Mouse (Mus musculus) gastrocnemius, postnatal 14 days (tissue): ENCODE measurements around the gene Eml2. TPM values are rescaled to one million over a fixed set of nuclear protein-coding genes. Genes with fewer than 3 reads are reported as not detected.

Source experiments
- DNase-seq: peaks from one replicate; pipeline ENCODE4 v3.0.0; 2021; ENCODE audit warnings: mixed read lengths
- intact Hi-C: fragments of 180-260 bp; cut with DNase I; formaldehyde crosslinking; loops from one replicate; pipeline ENCODE4 v1.15.1; 2025; ENCODE audit warnings: low total_unique reads
- total RNA-seq, 2 experiments: library from RNA; stranded (reverse); gene quantifications; 2 replicates each; pipeline ENCODE4 v1.2.3; 2021

Eml2 gene
- total RNA-seq, 2 experiments from 2014 or later = 12.1 to 14.2 TPM

DNA sequence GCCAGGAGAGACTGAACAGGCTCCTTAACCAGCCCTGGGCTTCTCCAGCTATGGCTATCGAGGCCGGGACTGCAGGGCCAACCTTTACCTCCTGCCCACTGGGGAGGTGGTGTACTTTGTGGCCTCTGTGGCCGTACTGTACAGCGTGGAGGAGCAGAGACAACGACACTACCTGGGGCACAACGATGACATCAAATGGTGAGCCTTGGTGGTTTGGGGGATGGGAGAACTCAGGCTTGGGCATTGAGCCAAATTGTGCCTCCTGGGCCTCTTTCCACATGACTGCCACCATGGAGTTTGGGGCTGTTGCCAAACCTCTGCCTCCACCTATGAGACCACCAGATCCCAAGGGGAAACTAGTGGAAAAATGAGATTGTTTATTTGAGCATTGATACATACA, 8.5 kb downstream of the Eml2 start:
- DNase-seq = no peak
- intact Hi-C loops = no loop called here

DNA sequence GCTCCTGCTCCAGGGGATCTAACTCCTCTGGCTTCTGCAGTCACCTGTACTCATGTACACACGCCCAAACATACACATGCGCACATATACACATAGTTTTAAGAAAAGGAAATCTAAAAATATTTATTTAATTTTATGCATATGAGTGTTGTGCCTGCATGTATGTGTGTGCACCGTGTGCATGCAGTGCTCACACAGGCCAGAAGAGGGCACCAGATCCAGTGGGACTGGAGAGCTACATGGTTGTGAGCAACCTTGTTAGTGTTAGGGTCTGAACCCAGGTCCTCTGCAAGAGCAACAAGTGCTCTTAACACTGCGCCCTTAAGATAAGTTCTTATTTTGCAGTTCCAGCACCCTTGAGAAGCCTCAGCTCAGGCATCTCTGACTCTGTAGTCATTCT, 18.5 kb downstream of the Eml2 start:
- intact Hi-C loops = no loop called here
- no peak for DNase-seq

DNA sequence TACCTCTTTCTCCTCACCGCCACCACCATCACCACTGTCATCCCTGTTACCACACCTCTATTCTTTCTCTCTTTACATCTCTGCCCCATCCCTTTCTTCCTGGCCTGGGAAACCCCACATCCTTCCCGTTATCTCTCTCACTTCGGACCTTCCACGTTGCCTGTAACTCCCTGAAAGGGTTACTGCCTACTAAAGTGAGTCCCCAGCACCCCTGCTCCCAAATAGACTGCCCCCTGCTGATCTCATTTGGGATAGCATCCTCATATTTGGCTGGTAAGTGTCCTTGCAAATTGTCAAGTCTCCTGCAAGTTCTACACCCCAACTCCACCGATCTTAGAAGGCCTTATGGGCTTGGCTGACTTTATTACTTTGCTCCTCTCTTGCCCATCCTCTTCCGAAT, 20.5 kb downstream of the Eml2 start:
- DNase-seq = no peak
- intact Hi-C loops = no loop called here

DNA sequence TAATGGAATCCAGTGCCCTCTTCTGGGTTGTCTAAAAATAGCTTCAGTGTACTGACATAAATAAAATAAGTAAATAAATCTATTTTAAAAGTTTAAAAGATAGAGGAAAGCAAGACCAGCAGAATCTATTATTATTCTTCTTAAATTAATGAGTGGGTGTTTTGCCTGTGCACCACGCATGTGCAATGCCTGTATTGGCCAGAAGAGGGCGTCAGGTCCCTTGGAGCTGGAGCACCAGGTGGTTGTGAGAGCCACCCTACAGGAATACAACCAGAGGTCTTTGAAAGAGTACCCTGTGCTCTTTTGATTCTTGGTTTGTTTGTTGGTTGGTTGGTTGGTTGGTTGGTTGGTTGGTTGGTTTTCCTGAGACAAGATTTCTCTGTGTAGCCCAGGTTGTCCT, 21.8 kb downstream of the Eml2 start:
- no peak for DNase-seq
- intact Hi-C loops = no loop called here

DNA sequence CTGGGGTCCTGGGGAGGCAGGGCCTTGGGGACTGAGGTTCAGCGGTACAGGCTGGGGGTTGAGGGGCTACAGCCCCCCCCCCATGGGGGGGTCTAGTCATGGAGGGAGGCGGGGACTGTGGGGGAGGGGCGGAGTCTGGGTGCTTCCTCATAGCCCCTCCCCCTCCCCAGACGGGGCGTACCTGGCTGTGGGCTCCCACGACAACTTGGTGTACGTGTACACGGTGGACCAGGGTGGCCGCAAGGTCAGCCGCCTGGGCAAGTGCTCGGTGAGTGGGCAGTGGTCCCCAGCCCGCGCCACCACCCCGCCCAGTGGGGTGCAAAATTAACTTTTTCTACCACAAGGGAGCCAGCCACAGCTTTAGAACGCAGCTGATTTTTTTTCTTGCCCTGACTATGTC, 25.4 kb downstream of the Eml2 start:
- intact Hi-C loops = no loop called here
- no peak for DNase-seq

DNA sequence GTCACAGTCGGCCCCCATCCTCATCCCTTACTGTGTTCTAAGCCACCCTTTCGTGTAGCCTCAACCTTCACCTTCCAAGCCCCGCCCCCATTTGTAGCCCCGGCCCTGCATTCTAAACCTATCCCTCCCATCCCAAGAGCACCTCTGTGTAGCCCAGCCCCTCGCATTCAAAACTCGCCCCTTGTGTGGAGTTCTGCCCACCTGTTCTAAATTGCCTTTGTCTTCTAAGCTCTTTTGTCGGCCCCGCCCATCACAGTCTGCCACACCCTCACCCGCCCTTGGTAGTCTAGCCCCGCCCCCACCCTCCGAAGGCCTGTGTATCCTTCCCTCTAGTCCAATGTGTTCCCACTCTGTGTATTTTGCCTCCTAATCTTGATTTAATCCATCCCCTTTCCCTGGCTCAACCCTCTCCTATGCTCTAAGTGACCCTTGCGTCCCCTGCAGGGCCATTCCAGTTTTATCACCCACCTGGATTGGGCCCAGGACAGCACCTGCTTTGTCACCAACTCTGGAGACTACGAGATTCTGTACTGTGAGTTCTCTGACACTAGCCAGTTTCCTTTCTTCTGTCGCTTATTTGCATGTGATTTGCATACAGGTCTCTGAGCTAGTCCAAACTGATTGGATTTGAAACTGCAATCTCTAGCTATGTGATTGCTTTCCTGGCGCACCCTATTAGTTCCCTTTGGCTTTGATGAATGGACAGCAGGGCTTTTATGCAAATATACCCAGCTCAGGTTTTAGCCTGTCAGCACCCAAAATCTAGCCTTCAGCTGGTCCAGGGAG, 26.0 kb downstream of the Eml2 start:
- intact Hi-C loops = no loop called here
- no peak for DNase-seq

DNA sequence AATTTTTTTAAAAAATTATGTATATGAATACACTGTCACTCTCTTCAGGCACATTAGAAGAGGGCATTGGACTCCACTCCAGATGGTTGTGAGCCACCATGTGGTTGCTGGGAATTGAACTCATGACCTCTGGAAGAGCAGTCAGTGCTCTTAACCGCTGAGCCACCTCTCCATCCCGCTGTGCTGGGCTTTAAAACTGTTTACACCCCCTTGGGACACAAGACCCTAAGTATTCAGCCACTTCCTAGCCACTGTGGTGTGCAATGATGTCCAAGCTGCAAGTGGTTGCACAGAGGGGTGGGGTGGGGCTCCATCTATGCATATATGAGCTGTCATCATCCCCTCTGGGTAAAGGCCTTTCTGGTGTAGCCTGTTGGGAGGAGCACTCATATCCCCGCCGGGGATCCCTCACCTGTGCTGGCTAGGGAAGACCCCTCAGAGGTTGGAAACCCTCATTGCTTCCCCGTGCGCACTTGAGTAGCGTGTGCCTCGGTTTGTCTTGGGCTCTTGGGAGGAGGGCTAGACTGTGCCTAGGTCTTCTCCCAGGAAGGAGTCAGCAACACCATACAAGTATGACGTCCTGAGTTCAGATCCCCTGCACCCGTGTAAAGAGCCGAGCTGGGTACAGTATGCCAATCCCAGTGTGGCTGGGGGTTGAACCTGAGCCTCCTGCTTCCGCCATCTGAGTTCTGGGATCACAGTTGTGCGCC, 32.1 kb downstream of the Eml2 start:
- intact Hi-C loops = no loop called here
- no peak for DNase-seq

DNA sequence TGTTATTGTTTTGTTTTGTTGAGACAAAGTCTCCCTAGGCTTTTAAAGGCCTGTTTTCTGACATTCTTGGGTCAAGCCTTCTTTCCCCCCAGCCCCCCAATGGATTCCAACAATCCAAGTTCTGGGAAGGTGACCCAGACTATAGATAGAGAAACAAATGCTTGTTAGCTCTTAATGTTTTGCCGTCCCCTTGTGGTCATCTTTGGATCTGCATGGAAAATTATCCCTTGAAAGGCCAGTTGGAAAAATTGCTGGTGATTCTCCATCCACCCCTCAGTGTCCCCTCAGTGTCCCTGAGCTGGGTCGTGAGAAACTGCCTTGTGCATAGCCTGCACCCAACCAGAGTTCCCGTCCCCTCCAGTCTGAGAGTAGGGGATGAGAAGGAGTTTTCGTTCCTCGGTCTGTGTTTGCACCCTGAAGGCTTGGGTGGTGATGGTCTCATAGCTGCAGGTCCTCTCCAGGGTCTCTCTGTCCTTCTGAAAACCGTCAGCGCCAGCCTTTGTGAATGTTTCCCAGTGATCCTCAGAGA, 32.8 kb downstream of the Eml2 start:
- intact Hi-C loops = no loop called here
- no peak for DNase-seq

DNA sequence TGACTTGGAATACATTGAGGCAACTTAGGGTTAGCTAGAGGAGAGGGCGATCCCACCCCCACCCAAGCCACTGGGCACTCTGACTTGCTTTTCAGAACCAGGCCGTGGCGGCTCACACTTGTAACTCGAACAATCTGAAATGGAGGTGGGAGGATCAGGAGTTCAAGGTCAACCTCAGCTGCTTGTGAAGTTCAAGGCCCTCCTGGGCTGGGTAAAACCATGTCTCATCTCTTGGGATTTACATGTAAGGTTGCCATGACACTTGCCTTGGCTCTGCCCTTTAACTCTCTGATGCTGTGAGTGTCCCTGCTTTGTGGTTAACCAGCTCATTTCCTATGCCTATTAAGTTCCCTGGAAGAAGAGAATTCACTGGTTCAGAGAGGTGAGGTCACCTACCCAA, 33.3 kb downstream of the Eml2 start:
- intact Hi-C loops = no loop called here
- no peak for DNase-seq

DNA sequence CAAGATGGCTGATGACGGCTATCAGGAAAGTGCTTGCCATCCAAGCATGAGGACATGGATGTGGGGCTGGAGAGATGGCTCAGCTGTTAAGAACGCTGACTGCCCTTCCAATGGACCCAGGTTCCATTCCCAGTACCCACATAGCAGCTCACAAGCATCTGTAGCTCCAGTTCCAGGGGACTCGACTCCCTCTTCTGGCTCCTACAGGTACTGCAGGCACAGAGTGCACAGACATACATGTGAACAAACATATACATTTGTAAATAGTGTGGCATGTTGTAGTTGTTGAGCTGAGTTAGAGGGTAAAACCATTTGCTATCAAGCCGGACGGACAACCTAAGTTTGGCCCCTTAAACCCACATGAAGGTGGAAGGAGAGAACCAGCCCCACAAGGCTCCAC, 33.8 kb downstream of the Eml2 start:
- intact Hi-C loops = loop anchor here (5.0 kb wide), 1 partner anchor 33 kb away; the partner anchor contains the start of gene Eml2
- no peak for DNase-seq

DNA sequence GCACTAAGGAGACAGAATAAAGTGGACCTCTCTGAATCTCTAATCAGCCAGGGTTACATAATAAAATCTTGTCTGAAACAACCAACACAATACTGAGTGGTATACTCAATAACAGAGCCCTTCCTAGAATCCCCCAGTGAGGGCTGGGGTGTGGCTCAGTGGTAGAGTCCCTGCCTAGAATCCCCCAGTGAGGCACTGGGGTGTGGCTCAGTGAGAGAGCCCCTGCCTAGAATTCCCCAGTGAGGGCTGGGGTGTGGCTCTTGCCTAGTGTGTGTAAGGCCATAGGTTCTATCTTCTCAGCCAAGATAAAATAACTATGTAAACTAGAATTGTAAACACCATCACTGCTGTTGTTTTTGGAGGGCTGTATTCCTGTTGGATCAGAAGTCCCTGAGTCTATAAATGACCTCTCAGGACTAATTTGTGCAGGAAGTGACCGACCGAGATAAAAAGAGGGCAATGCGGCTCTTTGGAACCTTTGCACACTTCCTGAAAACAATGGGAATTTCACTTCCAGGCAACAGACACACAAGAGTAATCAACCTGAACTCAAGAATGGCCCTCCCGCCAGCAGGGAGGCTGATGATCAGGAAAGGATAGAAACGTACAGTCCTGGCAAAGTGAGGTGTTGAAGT, 34.9 kb downstream of the Eml2 start:
- DNase-seq = no peak
- intact Hi-C loops = loop anchor here (5.0 kb wide), 1 partner anchor 34 kb away; the partner anchor contains the start of gene Eml2

DNA sequence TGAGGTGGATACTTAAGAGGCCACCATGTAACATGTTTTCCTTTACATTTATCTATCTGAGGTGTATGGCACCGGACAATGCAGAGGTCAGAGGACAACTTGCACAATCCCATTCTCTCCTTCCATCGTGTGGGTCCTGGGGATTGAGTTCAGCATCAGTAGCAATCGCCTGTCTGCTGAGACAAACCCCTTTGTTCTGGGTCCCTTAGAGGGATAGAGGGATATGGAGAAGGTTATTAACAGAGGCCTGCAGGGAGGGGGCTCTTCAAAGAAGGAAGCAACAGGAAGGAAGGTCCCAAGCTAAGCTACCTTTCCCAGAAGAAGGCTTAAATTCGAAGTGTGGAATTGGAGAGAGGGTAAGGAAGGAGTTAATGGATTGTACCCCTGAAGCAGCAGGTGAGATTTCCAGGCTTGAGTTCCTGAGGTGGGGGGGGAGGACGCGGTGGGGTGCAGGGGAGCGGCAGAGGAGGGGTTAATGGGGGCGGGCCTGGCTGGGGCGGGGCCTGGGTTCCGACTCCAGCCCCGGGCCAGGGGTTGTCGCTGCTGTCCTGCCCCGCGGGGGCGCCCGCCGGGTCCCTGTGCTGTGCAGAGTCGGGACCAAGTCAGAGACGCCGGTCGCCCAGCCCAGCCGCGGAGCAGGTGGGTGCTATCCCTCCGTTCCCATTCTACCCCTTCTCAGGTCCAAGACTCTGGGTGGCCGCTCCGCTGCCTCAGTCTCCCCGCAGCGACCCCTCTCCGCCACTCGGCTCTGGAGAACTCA, 36.0 kb downstream of the Eml2 start, which contains the start of gene Gpr4:
Gpr4 (plus strand) TSS at position 543 of the 760 bp plus-strand sequence.
- intact Hi-C loops = loop anchor here (5.0 kb wide), 1 partner anchor 35 kb away; the partner anchor contains the start of gene Eml2
- peak; percentile 46 for DNase-seq

DNA sequence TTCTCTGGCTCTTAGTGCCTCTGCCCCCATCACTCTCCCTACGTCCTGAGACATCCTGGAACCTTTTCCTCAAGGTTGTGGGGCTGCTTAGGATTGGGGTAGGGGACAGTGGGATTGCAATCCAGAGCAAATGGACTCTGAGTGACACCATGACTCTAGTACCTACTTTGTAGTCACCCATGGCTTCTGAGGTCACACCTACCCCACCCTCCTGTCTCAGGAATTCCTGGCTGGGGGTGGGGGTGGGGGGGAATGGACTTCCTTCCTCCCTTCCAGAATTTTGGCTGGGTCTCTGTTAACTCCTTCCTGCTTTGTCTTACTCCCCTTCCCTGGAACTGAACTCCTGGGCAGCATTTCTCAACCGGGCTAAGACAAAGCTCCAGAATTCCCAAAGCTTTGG, 37.2 kb downstream of the Eml2 start:
- intact Hi-C loops = loop anchor here (5.0 kb wide), 1 partner anchor 36 kb away; the partner anchor contains the start of gene Eml2

DNA sequence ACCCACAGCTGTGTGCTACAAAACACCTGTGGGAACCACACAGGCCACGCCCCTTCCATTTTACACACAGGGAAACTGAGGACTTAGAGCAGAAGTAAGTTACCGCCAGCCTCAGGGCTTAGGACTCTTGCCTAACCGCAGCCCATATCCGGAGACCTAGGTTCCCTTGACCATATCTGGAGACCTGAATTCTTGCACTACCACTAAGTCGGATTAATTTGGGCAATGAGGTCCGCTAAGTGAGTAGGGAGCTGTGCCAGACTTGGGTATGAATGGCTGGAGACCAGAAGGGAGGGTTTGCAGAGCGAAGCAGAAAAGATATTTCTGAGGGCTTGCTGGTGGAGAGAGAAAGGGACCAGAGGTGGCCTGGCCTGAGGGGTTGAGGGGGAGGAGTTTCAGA, 38.1 kb downstream of the Eml2 start:
- DNase-seq = no peak
- intact Hi-C loops = loop anchor here (5.0 kb wide), 1 partner anchor 37 kb away; the partner anchor contains the start of gene Eml2

More for the DNA sequence above, 37.2 kb downstream of the Eml2 start:
- no peak for DNase-seq

DNA sequence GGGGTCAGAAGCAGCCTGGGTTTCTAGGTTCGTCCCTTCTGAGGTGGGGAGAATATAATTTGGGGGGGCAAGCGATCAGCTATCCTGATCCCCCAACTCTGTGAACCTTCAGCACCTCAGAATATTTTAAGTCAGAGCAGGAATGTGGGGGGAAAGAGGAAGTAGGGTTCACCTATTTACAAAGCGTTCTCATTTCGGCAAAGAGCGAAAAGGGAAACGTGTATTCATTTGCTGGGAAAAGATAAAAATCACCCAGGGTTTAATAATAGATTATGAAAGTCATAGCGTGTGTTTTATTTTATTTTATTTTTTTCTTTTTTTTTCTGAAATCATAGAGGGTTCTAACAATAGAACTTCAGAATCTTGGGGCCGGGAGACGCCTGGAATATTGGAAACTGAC, 38.7 kb downstream of the Eml2 start:
- no peak for DNase-seq
- intact Hi-C loops = loop anchor here (5.0 kb wide), 1 partner anchor 38 kb away; the partner anchor contains the start of gene Eml2

DNA sequence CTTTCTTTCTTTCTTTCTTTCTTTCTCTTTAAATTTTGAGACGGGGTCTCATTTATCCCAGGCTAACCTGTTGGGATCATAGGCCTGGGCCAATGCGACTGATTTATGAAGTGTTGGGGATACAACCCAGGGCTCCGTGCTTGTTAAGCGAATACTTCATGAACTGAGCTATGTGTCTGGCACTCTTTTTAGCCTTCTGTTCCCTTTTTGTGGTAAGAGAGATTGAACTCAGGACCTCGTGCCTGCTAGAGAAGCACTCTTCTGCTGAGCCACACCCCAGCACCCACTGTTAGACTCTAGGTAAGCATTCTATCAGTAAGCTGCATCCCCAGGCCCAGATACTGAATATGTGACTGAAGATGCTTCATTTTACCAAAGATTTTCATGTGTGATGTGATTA, 41.3 kb downstream of the Eml2 start:
- intact Hi-C loops = no loop called here
- no peak for DNase-seq

DNA sequence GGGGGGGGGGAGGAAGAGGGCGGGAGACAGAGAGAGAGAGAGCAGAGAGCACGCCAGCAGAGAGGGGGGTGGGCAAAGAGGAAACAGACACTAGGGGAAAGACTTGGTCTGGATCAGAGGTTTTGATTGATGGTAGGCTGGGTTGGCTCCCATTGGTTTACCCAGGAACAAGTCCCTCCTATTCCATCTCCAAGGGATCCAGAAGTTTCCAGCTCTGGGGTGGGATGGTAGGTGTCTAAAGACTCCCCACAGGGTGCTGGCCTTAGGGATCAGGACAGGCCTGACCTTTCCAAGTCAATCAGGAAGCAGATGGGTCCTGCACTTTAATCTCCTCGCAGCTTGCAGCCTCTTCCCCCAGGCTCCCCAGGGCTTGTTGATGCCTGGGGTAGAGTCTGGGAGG, 41.7 kb downstream of the Eml2 start:
- DNase-seq = no peak
- intact Hi-C loops = no loop called here

DNA sequence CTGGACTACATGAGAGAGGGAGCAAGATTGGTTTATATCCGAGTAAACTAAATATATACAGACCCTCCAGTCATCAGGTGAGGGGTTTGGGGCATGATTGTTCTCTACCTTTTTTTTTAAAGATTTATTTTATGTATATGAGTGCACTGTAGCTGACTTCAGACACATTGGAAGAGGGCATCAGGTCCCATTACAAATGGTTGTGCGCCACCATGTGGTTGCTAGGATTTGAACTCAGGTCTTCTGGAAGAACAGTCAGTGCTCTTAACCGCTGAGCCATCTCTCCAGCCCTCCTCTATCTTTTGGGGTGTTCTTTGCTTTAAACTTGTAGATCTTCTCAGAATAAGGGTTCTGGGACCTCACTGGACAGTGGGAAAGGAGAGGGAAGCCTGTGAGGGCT, 43.8 kb downstream of the Eml2 start:
- DNase-seq = no peak
- intact Hi-C loops = no loop called here

DNA sequence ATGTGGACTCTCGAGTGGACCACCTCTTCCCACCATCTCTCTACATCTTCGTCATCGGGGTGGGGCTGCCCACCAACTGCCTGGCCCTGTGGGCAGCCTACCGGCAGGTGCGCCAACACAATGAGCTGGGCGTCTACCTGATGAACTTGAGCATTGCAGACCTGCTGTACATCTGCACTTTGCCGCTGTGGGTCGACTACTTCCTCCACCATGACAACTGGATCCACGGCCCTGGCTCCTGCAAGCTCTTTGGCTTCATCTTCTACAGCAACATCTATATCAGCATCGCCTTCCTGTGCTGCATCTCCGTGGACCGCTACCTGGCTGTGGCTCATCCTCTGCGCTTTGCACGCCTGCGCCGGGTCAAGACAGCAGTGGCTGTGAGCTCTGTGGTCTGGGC, 46.0 kb downstream of the Eml2 start:
- intact Hi-C loops = no loop called here
- DNase-seq = no peak
